Mouse (Mus musculus) ovary, postnatal 36 days (tissue): ENCODE measurements at regions not wholly inside any gene's neighbourhood (a gene's known extent, or its start where the extent isn't known, plus 50 kb on each side); places are given as distances from the start of the nearest gene placed in this dataset.

ENCODE experiments used
- DNase-seq: peaks from one replicate; pipeline ENCODE4 v3.0.0; 2022; ENCODE audit warnings: low spot score, mixed read lengths

- DNase-seq = no peak
Observed at GRCm38 (mm10) chr5:126964577-126964976, 277.0 kb upstream of the Tmem132c start.

- DNase-seq = no peak
Observed at GRCm38 (mm10) chr5:126967076-126967475, 274.5 kb upstream of the Tmem132c start.

GRCm38 (mm10) chr5:126969373-126969772 lies 272.2 kb upstream of the Tmem132c start:
- DNase-seq = no peak

GRCm38 (mm10) chr5:126971284-126971683 lies 270.3 kb upstream of the Tmem132c start:
- no peak for DNase-seq

- no peak for DNase-seq
Observed at GRCm38 (mm10) chr5:126971981-126972380, 269.6 kb upstream of the Tmem132c start.

GRCm38 (mm10) chr5:126973425-126973824 lies 268.2 kb upstream of the Tmem132c start:
- no peak for DNase-seq

- DNase-seq = no peak
Observed at GRCm38 (mm10) chr5:126974565-126974964, 267.0 kb upstream of the Tmem132c start.

GRCm38 (mm10) chr5:126995577-126995976 lies 246.0 kb upstream of the Tmem132c start:
- DNase-seq = no peak

- DNase-seq = no peak
Observed at GRCm38 (mm10) chr5:127014166-127014565, 227.4 kb upstream of the Tmem132c start.

- DNase-seq = no peak
Observed at GRCm38 (mm10) chr5:127016467-127017060, 225.0 kb upstream of the Tmem132c start.

- no peak for DNase-seq
Observed at GRCm38 (mm10) chr5:127017971-127018370, 223.6 kb upstream of the Tmem132c start.

- no peak for DNase-seq
Observed at GRCm38 (mm10) chr5:127036472-127036871, 205.1 kb upstream of the Tmem132c start.

- DNase-seq = no peak
Observed at GRCm38 (mm10) chr5:127057770-127058169, 183.8 kb upstream of the Tmem132c start.

GRCm38 (mm10) chr5:127074327-127074726 lies 167.3 kb upstream of the Tmem132c start:
- no peak for DNase-seq
